Mouse (Mus musculus): ENCODE data around the gene Ubald2.

Ubald2 gene

DNA sequence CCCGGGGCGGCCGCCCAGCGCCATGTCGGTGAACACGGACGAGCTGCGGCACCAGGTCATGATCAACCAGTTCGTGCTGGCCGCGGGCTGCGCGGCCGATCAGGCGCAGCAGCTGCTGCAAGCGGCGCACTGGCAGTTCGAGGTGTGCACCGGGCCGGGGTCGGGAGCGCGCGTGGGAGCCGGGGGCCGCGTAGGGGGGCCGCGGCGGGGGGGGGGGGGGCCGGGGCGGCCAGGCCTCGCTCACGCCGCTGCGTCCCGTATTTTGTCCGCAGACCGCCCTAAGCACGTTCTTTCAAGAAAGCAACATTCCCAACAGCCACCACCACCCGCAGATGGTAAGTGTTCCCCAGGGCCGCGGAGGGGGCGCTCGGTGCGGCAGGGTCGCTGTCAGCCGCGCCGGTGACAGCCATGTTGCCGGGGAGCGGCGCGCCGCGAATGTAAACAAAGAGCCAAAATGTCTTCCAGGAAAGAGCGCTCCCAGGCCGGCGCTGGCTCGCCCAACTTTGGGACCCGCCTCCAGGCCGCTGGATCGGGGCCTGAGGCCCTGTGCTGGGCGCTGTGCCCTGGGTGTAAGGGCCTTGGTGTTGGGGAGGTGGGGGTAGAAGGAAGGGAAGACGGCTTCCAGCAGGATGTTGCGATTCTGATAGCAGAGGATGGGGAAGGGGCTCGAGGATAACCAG lies 533 bp downstream of the Ubald2 start:
- DNase-seq (ENCODE audit: low spot score), result peak; percentile 54

DNA sequence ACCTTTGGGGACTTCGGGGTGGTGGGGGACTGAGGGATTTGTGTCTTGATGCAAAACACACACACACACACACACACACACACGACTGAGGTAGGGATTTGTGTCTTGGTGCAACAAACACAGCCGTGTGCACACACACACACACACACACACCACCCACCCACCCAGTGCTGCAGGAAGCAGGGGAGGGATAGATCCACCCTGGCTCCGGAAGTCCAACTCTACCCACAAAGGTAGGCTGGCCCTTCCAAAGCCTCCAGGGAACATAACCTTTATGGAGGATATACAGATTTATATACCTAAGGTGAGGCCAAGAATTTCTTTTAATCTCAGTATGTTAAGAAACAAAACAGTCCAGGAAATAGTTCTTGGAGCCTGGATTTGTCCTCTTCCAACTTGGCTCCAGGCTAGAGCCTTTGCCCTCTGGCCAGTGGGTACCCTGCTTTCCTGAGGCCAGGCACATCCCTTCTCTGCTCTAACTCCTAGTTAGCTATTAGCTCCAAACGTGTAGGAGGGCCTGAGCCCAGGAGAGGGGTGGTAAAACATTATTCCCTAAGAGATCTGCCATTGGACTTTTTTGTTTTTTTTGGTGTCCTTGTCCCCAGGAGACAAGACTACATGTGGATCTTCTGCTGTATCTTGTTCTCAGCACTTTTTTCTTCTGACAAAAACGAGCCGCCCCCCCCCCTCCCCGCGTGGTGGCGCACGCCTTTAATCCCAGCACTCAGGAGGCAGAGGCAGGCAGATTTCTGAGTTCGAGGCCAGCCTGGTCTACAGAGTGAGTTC lies 1.3 kb downstream of the Ubald2 start:
- no peak for DNase-seq (ENCODE audit: low spot score)

DNA sequence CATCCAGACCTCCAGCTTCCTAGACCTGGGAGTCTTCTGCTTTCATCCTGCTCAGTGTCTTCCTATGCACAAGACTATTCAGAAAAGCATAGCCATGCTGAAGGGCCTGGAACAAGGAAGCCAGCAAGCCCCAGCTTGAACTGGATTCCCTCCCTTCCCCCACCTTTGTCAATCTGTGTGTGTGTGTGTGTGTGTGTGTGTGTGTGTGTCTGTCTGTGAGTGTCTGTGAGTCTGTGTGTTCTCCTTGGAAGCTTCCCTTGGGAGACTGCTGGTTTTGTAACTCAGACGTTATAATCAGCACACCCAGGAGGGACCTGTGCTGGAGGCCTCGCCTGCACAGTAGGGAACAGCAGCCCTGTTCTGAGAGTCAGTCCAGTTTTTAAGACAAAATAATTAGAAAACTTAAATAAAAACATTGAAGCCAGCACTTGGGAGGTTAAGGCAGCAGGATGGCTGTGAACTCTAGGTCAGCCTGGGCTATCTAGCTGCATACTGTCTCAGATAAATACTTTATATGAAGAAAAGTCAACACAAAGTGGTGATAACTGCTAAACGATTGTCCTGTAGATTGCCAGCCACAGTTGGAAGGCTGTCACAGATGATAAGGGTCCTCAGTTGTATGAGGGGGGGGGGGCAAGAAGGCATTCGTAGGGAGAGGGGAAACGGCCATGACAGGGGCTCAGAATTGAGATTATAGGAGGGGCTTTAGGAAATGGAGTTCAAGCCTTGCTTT lies 2.3 kb downstream of the Ubald2 start:
- no peak for DNase-seq (ENCODE audit: low spot score)

DNA sequence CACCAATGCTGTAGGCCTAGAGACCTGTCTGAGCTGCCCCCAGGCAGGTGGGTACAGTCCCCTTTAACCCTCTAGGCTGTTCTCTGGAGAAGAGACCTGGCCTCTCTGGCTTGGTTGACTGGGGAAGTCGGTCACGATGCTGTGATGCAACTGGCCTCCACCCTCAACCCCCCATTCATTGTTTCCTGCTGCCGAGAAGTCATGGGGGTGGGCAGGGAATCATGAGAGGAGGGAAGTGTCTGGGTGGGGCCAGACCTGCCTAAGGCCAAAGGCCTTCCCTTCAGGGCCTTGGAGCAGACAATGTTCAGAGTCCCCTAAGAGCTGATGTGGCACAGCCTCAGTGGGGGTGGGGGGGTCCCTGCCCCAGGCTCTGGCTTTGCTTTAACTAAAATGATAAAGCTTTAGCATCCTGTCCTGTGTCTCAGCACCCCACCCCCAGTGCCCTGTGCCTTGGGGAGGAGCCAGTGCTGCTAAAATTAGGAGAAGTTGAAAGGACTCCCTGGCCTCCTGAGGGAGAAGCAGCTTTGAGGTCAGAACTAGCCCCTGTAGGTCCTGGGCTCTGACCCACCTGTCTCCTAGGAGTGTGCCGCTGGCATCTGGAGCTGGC lies 2.9 kb downstream of the Ubald2 start:
- no peak for DNase-seq (ENCODE audit: low spot score)

DNA sequence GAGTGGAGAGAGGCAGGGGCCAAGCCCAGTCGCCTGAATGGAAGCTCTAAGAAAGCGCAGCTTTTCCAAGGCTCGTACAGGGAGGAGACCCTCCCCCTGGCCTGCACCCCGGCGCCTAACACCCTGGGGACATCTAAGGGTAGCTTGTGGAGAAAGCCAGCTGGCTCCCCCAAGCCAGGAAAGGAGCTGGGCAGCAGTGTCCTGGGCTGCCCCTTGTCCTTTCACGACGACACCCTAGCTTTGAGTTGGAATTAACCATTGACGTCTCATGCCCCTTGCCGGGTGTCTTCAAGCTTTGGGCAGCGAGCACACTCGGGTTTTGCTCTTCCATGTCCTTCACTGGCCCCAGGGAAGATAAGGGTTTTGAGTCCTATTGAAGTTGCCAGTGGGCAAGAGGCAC lies 3.6 kb downstream of the Ubald2 start:
- no peak for DNase-seq (ENCODE audit: low spot score)

DNA sequence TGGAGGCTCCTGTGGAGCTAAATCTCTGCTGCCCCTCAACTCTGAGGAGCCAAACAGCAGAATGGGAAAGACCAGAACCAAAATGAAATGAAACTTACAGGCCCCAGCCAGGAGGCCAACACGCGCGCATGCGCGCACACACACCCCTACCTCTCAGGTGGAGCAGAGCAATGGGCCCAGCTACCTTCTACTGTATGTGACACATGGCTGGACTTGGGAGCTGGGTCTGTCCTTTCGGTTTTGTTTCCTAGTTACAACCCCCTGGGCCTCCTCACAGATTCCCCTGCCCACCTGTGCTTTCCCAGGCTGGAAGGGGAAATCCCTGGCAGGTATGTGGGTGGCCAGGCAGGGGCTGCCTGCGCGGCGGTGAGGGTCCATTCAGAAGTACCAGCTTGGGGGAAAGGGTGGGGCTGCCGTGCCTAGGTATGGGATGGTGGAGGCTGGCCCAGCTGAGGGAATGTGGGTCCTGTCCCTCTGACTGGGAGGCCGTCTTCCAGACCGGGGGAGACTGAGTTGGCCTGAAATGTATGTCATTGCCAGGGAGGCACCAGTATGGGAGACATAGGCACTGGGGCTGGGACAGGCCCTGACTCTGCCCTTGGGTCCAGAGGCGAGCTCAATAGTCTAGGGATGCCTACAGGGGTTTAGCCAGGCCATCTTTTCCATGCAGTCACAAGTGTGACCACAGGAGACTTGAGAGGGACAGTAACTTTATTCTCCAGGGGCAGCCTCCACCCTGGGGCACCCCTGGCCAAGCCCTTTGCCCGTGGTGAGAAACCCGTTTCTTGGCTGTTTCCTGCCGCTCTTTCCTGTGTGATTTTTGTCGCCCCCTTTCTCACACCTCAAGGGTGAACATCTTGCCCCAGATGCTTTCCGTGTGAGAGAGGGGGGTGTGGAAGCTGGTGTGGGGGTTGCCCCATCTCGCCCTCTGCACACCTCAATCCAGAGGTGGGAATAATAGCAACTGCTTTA lies 5.7 kb downstream of the Ubald2 start:
- no peak for DNase-seq (ENCODE audit: low spot score)

DNA sequence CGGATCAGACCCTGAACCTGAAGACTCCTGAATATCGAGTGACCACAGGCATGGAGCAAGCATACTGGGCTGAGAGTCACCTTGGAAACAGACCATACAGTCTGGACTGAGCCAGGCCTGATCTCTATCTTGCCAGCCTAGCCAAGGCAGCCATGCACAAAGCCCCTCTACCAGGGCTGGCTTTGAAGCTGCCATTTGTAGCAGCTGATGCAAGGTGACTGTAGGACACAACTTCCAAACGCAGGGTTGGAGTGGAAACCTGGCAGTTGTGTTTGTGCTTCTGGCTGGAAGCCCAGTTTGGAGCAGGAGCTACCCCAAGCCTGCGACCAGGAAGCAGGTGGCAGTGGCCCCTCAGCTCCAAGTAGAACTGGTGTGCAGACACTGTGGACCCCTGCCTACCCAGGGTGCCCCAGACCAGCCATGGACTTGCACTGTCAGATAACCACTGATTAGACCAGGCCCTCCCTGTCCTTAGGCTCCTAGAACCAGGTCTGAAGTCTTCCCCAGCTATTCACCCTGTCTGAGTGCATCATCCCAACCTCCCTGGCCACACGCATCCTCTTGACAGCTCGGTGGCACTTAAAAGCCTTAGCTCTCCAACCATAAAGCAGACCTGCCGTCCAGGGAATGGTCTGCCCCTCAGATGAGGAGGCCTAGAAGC lies 6.6 kb downstream of the Ubald2 start:
- no peak for DNase-seq (ENCODE audit: low spot score)

DNA sequence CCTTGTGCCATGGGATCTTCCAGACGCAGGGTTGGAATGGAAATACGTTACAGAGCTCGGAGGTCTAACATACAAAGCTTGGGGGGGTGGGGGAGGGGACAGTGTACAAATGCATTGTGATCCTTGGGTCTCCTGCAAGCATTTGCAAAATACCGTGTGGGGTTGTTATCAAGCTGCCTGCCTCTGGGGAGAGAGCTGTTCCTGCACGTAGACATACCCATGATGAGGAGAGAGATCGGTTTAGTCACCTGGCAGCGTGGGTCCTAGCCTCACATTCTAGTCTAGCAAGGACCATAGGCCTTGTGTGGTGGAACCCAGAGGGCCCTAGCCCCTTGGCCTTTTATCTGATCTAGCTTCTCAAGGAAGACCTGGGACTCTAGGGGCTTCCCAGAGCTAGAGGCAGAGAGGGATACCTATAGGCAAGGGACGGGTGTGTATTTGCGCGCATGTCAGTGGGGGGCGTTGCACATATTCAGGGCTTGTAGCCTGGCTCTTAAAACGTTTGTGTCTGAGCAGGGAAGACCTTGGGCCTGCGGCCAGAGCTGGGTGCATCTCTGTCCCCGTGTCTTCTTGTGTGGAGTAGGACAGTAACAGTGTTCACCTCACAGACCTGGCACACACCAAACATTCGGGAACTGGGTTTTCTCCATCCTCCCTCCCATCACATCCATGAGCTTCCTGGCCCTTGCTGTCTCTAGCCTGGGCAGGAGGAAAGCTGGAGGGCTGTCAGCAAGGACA lies 8.4 kb downstream of the Ubald2 start:
- no peak for DNase-seq (ENCODE audit: low spot score)

DNA sequence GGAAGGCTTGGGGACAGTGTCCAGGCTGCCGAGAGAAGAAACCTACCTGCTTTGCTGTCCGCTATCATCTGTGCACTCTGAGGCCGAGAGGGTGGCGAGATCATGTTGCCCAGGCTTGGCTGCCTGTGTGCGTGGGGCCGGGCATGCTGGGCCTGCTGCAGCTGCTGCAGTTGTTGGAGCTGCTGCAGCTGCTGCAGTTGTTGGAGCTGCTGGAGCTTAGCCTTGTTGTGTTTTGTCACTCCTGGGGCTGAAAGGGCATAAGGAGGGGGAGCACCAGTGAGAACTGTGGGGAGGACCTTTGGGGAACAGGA lies 8.9 kb downstream of the Ubald2 start:
- DNase-seq (ENCODE audit: low spot score), result no peak

DNA sequence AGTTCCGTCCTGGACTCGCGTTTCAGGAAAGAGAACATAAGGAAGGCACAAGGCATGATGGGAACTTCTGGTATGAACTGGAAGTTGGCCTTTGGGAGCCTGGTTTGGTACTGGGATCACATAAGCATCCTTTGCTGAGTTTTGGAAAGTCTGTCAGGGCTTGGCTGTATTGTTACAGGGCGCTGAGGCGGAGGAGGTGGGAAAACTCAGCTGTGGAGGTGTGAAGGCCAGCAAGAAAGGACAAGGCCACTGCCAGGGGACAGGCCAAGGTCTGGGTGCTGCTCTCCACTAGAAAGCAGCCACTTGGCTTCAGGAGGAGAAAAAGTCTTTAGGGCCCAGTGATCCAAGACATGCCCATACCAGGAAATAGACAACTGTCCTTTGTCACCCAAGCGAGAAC lies 9.4 kb downstream of the Ubald2 start:
- DNase-seq (ENCODE audit: low spot score), result no peak

DNA sequence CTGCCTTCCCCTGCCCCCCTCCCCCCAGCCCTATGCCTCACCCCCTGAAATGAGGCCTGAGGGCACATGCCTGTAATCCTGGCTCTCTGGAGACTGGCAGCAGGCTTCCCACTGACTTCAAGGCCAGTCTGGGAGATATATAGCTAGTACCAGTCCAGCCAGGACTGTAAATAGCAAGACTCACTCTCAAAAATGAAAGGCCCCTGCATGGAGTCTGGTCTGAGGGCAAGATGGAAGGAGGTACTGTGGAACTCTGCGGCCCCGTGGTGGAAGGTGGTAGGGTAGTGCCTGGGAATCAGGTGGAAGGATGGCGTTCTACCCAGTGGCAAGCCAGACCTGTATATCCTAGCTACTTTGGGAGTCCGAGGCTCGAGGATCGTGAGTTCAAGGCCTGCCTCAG lies 10.0 kb downstream of the Ubald2 start:
- DNase-seq (ENCODE audit: low spot score), result no peak

DNA sequence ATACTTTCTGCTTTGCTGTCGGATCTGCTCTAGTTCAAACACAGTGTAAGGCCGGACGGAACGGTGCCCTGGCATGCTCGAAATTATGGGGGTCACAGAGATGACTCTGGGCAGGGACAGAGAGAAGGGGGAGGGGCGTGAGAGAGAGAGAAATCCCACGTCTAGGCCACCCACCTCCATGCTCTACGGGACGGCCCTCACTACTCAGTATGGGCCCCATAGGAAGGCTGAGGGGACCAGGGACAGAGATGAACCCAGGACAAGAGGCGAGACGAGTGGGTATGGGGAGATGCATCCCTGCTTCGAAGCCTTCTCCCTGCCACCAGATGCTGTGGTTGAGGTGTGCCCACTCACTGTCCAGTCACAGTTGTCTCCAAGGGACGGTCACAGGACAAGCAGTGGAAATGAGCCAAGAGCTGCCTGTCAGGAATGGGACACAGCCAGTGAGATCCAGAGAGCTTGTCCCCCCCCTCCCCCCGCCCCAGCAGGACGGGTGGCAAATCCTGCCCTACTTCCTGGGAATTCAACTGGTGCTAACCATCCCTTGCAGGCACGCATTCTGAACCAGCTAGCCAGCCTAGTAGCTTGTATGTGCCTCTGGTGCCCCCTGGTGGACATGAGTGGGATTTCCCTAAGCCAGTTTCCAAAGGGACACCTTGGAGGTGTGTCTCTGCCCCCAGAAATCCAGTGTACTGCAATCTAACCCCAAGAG lies 11.9 kb downstream of the Ubald2 start:
- DNase-seq (ENCODE audit: low spot score), result peak; percentile 95

DNA sequence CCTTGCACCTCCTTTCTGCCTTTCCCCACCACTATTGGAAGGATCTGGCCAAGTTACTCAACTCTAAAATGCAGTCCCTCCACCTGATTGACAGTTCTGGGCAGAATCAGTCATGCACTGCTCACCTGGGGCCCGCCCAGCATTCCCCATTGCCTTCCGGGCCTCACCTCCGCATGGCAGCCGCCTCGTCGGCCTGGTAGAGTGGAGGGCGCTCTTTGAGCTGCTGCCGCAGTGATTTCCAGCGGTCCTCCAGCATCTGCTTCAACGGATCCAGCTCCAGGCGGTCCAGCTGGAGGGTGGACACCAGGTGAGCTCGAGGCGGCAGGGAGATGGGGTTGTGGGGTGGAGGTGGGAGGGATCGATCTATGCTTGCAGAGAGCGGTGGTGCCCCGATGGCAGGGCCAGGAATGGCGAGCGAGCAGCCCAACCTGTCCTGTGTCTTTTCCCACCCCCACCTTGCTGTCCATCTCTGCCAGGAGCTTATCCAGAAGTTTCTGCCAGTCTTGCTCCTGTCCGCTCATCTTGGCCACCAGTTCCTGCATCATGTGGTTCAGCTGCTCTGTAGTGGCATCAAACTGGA lies 12.5 kb downstream of the Ubald2 start:
- DNase-seq (ENCODE audit: low spot score), result no peak

DNA sequence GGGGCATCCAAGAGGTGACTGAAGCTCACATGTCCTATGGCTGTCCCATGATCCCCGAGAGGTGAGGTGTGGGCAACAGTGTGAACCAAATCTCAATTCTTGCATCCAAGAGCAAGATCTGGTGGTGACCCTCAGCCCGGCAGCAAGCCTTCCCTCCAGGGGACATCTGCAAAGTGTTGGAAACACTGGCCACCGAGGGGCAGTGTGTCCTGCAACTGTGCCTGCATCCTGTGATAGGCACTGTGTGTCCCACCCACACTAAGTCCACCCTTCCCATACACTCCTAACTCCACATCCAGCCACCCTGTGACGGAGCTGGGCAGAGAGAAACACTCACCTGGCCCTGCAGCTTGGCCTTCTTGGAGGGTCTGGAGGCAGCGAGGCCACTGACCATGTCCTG lies 13.9 kb downstream of the Ubald2 start:
- DNase-seq (ENCODE audit: low spot score), result no peak

DNA sequence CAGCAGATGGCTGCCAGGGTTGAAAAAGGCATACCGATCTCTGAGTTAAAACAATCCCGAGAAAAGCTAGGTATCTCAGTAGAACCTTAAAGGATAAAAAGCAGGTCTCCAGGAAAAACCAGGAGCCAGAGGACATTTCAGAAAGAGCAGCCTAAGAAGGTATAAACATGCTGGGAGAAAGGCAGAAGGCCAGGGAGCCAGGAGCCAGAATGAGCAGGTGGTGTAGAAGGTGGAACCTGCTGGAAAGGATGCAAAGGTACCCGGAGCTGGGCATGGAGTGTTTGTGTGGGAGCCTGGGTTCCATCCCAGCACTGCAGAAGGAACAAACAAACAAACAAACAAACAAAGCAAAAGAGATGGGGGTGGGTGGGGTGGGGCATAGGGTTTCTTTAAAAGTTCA lies 15.4 kb downstream of the Ubald2 start:
- DNase-seq (ENCODE audit: low spot score), result no peak

DNA sequence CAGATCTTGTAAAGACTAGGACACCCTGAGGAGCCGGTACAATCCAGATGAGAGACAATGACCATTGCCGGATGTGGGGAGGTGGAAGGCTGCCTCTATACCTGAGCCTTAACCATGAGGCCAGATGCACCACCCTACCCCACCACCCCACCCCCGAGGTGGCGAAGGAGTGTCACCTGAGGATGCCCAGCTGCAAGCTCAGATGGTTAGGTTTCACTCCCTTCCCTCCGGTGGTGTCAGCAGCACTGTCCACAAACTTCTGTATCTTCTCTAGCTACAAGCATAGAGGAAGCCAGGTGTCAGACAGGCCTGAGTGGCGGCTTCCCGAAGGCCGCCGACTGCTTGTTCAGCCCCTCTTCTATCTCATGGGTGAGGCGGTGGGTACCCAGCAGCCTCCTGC lies 20.0 kb downstream of the Ubald2 start:
- no peak for DNase-seq (ENCODE audit: low spot score)

DNA sequence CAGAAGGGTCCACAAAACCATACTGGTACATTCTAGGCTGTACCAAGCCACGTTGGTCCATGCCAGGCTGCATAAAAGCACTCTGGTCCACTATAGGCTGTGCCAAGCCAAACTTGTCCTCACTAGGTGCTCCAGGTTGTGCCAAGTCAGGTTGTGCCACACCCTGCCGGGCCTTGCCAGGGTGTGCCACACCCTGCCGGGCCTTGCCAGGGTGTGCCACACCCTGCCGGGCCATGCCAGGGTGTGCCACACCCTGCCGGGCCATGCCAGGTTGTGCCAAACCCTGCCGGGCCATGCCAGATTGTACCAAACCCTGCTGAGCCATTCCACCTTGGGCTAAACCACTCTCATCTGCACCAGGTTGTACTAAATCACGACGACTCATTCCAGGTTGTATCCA lies 22.3 kb downstream of the Ubald2 start:
- DNase-seq (ENCODE audit: low spot score), result no peak

DNA sequence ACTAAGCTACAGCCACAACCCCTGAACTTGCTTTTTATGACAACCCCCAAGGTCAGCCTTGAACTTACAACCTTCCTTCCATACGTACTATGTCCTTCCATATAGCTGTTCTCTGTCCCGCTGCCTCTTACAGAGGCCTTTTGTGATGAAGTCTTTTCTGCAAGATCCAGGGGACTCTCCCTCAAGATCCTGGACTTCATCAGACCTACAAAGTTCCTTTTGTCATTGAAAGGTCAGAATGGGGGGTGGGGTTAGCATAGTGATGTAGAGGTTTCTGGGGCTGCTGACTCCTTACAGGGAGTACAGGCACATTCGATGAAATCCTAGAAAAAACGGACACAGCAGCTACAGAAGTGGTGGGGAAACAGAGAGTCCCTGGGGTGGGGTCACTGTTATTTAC lies 25.9 kb downstream of the Ubald2 start:
- no peak for DNase-seq (ENCODE audit: low spot score)

DNA sequence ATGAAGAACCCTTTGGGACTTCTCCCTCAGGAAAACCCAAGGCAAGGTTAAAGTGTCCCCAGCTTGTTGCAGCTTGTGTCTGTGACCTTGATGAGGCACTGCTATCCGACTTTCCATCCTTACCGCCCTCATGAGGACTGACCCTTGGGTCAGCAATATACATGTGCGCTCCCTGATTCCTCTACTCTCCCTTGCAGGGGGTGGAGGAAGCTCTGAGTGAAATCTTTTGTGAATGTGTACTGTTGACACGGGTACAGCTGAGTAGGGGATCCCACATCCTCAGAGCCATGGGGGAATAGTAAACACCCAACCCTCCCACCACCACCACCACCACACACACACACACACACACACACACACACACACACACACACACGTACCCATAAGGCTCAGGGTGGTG lies 29.4 kb downstream of the Ubald2 start:
- DNase-seq (ENCODE audit: low spot score), result no peak
